Mouse (Mus musculus): ENCODE results near the gene Adh7.

GRCm38 (mm10) chr3:138254205-138254604, 36.6 kb downstream of the Adh7 start:
- TF ChIP-seq CTCF (IDR thresholded peaks at IDR 0.05; ENCODE audit: low read depth) (no peak), EP300 (optimal IDR thresholded peaks at IDR 0.05) (no peak)
